Mouse (Mus musculus): Measurements from ENCODE around the gene Mob4. TPM values are rescaled to one million over a fixed set of nuclear protein-coding genes. Genes with fewer than 3 reads are reported as not detected.
A peak's percentile ranks its signal among the peaks of the same experiment; 100 is the strongest.

Mob4 gene
- total and polyA plus RNA-seq, 2 experiments from 2014 or later: 95.9 to 155 TPM

DNA sequence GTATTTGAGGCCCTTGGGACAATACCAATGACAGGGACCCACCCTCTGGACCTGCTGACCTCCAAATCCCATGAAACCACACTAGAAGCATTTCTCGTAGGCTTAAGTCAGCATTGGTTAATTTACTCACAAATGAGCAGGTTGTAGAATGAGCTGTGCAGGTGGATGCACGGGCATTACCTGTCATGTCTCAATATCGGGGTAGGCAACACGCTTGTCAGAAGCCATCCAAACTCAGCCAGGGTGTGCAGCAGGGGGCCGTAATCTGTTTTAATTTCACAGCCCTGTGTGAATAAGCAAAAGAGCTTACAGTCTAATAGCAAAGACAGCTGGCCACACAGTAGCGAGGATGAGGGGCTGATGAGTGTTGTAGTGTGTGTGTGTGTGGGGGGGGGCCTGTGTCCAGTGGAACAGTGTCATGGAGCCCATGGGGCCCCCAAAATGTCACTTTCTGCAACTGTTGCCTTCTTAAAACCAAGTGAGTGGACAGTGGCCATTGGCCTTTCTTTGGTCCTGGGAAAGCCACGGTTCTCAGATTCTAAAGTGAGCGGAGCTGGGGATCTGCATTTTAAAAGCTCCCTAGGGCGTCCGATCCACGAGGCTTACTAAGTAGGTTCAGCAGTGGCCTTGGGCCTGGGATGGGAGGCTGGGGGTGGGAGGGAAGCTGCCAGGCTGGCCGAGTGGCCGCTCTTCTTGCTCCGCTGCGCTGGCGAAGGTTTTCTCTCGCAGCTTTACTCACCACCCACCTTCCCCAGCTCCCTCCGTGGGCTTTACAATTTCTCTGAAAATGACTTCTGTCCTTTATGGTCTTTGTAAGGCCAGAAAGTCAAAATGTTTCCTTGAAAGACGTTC, 63.3 kb downstream of the Mob4 start:
- Histone ChIP-seq H3K27me3 (ENCODE audit: insufficient read depth, low read length) (no peaks in the 10 kb centered on the region), H3K4me2 (ENCODE audit: low read depth) (no peak overlapping the region), H3K27ac (ENCODE audit: low read depth, low read length) (0 out of 2 replicates have a peak overlapping the region, but pooled peaks have one; percentile 9), H3K9me3 (ENCODE audit: low read length) (no peaks in the 10 kb centered on the region), H3K36me3 (ENCODE audit: insufficient read depth) (no peaks in the 10 kb centered on the region), H3K9ac (no peak overlapping the region), H3K4me1 (ENCODE audit: insufficient read depth) (no peaks in the 10 kb centered on the region), H3K4me3 (ENCODE audit: low read depth, low read length) (no peak overlapping the region)
- TF ChIP-seq CTCF (IDR thresholded peaks at IDR 0.05; ENCODE audit: low read depth): no peak
- WGBS: 32% methylated on average over 19 of the region's 19 CpGs
- DNase-seq: peak; percentile 14
- ATAC-seq: peak; percentile 39; the same call in 1 of the 2 replicates

DNA sequence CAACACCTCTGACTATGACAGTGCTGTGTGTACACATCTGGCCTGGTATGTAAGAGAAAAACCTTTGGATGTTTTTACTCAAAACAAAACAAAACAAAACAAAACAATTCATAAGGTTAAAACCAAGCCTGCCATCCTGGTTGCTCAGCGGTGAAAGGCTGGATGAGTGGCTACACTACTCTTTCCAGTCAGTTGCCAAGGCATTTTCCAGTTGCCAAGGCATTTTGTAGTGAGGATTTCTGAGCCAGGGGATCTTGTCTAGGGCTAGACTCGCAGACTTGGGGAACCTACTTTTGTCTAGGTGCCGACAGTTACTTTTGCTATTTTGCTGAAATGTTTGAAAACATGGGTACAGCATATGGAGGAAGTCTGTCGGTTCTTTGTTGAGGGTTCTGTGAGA, 64.0 kb downstream of the Mob4 start:
- no peaks in the 10 kb centered on the region for H3K36me3 ChIP-seq (ENCODE audit: insufficient read depth)
- H3K4me1 ChIP-seq (ENCODE audit: insufficient read depth): no peaks in the 10 kb centered on the region
- H3K9me3 ChIP-seq (ENCODE audit: low read length): no peaks in the 10 kb centered on the region
- DNase-seq (peak; percentile 47), ATAC-seq (peak; percentile 58)
- TF ChIP-seq CTCF (IDR thresholded peaks at IDR 0.05; ENCODE audit: low read depth): no peak
- WGBS: 33% methylated on average over 4 of the region's 4 CpGs
- H3K9ac ChIP-seq: no peak overlapping the region
- no peak overlapping the region for H3K4me3 ChIP-seq (ENCODE audit: low read depth, low read length)
- no peaks in the 10 kb centered on the region for H3K27me3 ChIP-seq (ENCODE audit: insufficient read depth, low read length)
- H3K4me2 ChIP-seq (ENCODE audit: low read depth): no peak overlapping the region
- no peak overlapping the region for H3K27ac ChIP-seq (ENCODE audit: low read depth, low read length)

DNA sequence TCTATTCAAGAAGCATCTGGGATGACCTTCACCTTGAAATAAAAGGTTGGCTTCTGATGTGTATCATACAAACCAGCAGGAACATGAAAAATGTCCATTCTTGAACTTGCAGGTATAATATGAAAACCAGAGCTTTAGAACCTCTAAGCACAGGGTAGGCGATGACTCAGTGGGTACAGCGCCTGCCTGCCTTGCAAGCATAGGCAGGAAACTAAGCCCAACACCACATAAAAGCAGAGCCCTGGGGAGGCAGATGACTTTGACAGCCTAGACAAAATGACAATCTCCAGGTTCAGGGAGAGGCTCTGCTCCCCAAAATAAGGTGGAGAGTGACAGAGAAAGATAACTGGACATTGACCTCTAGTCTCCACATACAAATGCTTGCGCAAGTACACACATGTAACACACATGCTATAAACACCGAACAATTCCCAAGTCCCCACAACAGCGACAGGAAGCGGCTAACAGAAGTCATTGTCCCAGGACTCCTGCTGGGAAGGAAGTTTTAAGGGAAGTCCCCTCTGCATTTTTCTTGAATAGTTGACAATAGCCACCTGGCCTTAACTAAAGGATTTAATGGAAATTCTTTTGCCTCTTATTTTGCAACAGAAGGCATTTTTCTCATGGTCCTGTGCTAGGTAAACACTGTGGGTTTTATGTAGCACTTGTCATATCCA, 65.4 kb downstream of the Mob4 start:
- no peaks in the 10 kb centered on the region for H3K4me1 ChIP-seq (ENCODE audit: insufficient read depth)
- no peak overlapping the region for H3K9ac ChIP-seq
- ATAC-seq (no peak), DNase-seq (no peak)
- WGBS: 60% methylated on average over 6 of the region's 6 CpGs
- H3K4me3 ChIP-seq (ENCODE audit: low read depth, low read length): no peak overlapping the region
- H3K36me3 ChIP-seq (ENCODE audit: insufficient read depth): no peaks in the 10 kb centered on the region
- no peaks in the 10 kb centered on the region for H3K27me3 ChIP-seq (ENCODE audit: insufficient read depth, low read length)
- H3K27ac ChIP-seq (ENCODE audit: low read depth, low read length): no peak overlapping the region
- H3K4me2 ChIP-seq (ENCODE audit: low read depth): no peak overlapping the region
- TF ChIP-seq CTCF (IDR thresholded peaks at IDR 0.05; ENCODE audit: low read depth): no peak
- H3K9me3 ChIP-seq (ENCODE audit: low read length): no peaks in the 10 kb centered on the region

DNA sequence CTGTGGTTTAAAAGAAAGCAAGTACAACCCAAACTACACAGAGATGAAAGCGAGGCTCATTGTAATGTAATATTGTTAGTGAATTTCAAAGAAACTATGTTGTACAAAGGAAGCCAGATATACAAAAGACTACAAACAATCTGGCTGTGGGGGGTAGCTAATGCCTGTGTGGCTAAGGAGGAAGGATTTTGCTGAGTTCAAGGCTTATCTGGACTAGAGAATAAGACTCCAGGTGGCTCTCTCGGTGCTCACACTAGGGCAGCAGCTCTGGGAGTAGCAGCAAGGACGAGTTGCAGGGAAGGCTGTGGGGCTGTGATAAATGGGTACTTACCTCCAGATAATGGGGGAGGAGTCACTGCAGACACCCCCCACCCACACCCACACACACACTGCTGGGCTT, 67.7 kb downstream of the Mob4 start:
- WGBS: 7% methylated on average over 3 of the region's 3 CpGs
- no peak overlapping the region for H3K4me2 ChIP-seq (ENCODE audit: low read depth)
- DNase-seq (no peak), ATAC-seq (no peak)
- H3K9ac ChIP-seq: no peak overlapping the region
- no peak overlapping the region for H3K4me3 ChIP-seq (ENCODE audit: low read depth, low read length)
- no peaks in the 10 kb centered on the region for H3K36me3 ChIP-seq (ENCODE audit: insufficient read depth)
- H3K9me3 ChIP-seq (ENCODE audit: low read length): no peaks in the 10 kb centered on the region
- H3K27me3 ChIP-seq (ENCODE audit: insufficient read depth, low read length): no peaks in the 10 kb centered on the region
- no peak for TF ChIP-seq CTCF (IDR thresholded peaks at IDR 0.05; ENCODE audit: low read depth)
- H3K4me1 ChIP-seq (ENCODE audit: insufficient read depth): no peaks in the 10 kb centered on the region
- no peak overlapping the region for H3K27ac ChIP-seq (ENCODE audit: low read depth, low read length)

DNA sequence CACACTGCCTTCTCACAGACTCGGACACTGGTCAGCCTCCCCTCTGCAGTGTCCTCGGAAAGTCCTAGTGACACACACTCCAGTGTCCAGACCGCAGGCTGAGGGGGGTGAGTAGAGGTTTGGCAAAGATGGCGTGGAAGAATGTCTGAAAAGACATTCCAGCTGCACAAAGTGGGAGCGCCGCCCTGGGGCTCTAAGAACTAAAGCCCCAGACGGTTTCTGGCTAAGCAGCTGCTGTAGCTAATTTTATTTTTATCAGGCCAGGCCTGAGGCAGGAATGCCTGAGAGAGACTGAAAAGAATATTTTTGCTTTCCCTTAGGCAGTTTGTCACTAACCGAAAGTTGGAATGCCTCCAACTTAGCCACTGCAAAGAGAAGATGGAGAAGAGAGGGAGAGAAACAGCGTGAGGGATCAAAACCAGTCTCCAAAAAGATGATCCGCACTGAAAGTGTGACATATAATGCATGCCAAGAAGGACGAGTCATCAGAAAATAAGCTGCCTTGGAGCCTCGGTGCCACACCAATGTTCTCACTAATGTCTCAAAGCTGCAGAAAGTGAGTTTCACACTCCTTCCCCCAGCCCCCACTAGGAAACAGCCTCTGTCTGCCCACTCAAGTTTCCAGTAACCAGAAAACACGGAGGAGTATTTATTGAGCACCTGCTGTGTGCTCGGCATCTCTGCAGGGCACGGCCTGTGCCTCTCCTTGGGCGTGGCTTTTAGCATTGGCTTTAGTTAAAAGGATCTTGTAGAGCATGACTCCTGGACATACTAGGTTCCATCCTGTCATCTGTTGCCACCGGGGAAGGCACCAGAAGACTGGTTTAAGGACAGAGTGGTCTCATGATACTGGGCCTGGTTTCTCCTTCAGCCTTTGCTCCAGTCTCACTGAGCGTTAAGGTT, 71.1 kb downstream of the Mob4 start:
- Histone ChIP-seq H3K36me3 (ENCODE audit: insufficient read depth) (no peaks in the 10 kb centered on the region), H3K4me1 (ENCODE audit: insufficient read depth) (no peaks in the 10 kb centered on the region), H3K4me3 (ENCODE audit: low read depth, low read length) (no peak overlapping the region), H3K9me3 (ENCODE audit: low read length) (no peaks in the 10 kb centered on the region), H3K27me3 (ENCODE audit: insufficient read depth, low read length) (no peaks in the 10 kb centered on the region), H3K27ac (ENCODE audit: low read depth, low read length) (0 out of 2 replicates have a peak overlapping the region, but pooled peaks have one; percentile 2), H3K4me2 (ENCODE audit: low read depth) (no peak overlapping the region), H3K9ac (no peak overlapping the region)
- DNase-seq: peak; percentile 68
- peak; percentile 58 for ATAC-seq
- no peak for TF ChIP-seq CTCF (IDR thresholded peaks at IDR 0.05; ENCODE audit: low read depth)
- 42% methylated on average over 18 of the region's 18 CpGs for WGBS

Other genes starting within 250 kb of the Mob4 start
- 47.2 and 88.1 TPM in 2 replicates for gene Ankrd44, start 204.8 kb upstream of the Mob4 start, total RNA-seq (2014; rRNA removed)
- 7.2 and 12.8 TPM in 2 replicates for gene Ankrd44, start 204.8 kb upstream of the Mob4 start, polyA plus RNA-seq (2015; fragmentation: Nextera tagmentation; extraction: Ambion mirVana)
- gene Sf3b1, start 103.8 kb upstream of the Mob4 start, total RNA-seq (2014; rRNA removed): 242 and 311 TPM in 2 replicates
- gene Sf3b1, start 103.8 kb upstream of the Mob4 start, polyA plus RNA-seq (2015; fragmentation: Nextera tagmentation; extraction: Ambion mirVana): 289 and 308 TPM in 2 replicates
- gene Coq10b, start 78.5 kb upstream of the Mob4 start, total RNA-seq (2014; rRNA removed): 26.1 and 28.9 TPM in 2 replicates
- 25.8 and 27.0 TPM in 2 replicates for gene Coq10b, start 78.5 kb upstream of the Mob4 start, polyA plus RNA-seq (2015; fragmentation: Nextera tagmentation; extraction: Ambion mirVana)
- 124 and 182 TPM in 2 replicates for gene Hspe1, start 43.1 kb upstream of the Mob4 start, total RNA-seq (2014; rRNA removed)
- 257 and 295 TPM in 2 replicates for gene Hspe1, start 43.1 kb upstream of the Mob4 start, polyA plus RNA-seq (2015; fragmentation: Nextera tagmentation; extraction: Ambion mirVana)
- gene Hspd1, start 43.0 kb upstream of the Mob4 start, total RNA-seq (2014; rRNA removed): 149 and 162 TPM in 2 replicates
- 197 and 238 TPM in 2 replicates for gene Hspd1, start 43.0 kb upstream of the Mob4 start, polyA plus RNA-seq (2015; fragmentation: Nextera tagmentation; extraction: Ambion mirVana)
- 10.1 and 10.9 TPM in 2 replicates for gene Rftn2, start 95.6 kb downstream of the Mob4 start, total RNA-seq (2014; rRNA removed)
- 7.9 and 12.4 TPM in 2 replicates for gene Rftn2, start 95.6 kb downstream of the Mob4 start, polyA plus RNA-seq (2015; fragmentation: Nextera tagmentation; extraction: Ambion mirVana)
- gene Mars2, start 105.9 kb downstream of the Mob4 start, total RNA-seq (2014; rRNA removed): 11.5 and 13.1 TPM in 2 replicates
- gene Mars2, start 105.9 kb downstream of the Mob4 start, polyA plus RNA-seq (2015; fragmentation: Nextera tagmentation; extraction: Ambion mirVana): 2.3 and 2.5 TPM in 2 replicates
- gene Boll, start 232.2 kb downstream of the Mob4 start, total RNA-seq (2014; rRNA removed): not detected in 2 replicates
- 0.18 TPM in 1 of 2 replicates, not detected in the other for gene Boll, start 232.2 kb downstream of the Mob4 start, polyA plus RNA-seq (2015; fragmentation: Nextera tagmentation; extraction: Ambion mirVana)

Data from forebrain, postnatal 0 days (tissue).